Mouse (Mus musculus): Measurements from ENCODE around the gene Cetn3. TPM values are rescaled to one million over a fixed set of nuclear protein-coding genes. Genes with fewer than 3 reads are reported as not detected.
A peak's percentile ranks its signal among the peaks of the same experiment; 100 is the strongest.

Gene Cetn3
- 100 to 1,000 TPM; 107 to 118 TPM for total RNA-seq (2021)

DNA sequence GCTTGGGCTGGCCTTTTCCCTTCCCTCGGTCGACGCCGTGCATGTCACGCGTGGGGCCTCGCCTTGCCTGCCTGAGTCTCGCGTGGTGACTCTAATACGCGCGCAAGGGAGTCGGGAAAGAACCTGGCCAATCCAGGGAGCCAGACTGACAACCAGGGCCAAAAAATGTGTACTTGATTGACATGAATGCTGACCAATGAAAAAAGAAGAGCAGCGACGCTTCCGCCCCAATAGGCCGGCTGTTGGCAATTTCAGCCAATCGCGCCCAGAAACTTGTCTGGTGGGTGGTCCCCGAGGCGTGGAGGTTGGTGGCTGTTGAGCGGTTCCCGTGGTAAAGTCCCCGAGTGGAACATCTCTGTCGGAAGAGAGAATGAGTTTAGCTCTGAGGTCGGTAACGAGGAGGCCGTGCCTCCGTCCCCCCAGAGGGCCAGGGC lies at the start of gene Cetn3:
Gene Cetn3, plus strand, starts transcription at position 107 of the 434 bp plus-strand sequence.
- intact Hi-C loops (cut with DNase I), result loop anchor here (5.0 to 10.0 kb wide), 4 partner anchors 162 to 1932 kb away; no protein-coding TSS in a partner anchor
- DNase-seq (ENCODE audit: low spot score in 2 of 2), result peak; percentile 91 to 92

DNA sequence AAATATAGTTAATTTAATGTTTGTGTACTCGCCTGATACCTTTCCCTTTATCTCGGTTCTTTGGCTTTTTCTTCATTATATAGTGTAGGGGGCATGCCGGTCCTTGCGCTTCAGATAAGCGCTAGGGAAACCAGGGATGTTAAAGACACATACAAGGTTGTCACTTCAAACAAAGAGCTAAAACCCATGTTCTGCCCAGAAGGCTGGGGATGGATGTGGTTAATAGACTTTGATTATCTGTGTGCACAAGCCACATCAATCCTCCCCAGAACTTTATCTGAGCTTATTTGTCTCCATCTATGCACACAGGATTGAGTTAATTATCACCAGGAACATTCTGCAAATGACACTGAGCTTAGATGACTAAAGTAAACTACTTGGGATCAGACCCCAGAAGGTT lies 46.3 kb upstream of the Cetn3 start:
- DNase-seq (ENCODE audit: low spot score in 2 of 2), result no peak
- intact Hi-C loops (cut with DNase I), result no loop called here

DNA sequence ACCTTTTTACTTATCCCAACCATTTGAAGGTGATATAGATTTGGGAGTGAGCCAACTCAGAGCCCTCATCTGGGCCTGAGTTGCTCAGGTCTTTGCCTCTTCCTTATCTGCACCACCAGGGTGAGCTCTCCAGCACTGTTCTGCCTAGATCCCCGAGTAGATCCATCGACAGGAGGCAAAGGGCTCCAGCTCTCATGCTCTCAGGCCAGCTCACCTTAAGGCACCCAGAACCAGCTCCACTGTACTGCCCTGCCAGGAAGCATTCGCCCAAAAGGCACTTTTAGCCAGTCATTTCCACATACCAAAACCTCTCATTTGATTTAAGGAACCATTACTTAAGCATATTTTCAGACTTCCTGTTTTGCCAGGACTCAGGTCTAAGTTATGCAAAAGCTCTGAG lies 42.0 kb upstream of the Cetn3 start:
- intact Hi-C loops (cut with DNase I), result no loop called here

DNA sequence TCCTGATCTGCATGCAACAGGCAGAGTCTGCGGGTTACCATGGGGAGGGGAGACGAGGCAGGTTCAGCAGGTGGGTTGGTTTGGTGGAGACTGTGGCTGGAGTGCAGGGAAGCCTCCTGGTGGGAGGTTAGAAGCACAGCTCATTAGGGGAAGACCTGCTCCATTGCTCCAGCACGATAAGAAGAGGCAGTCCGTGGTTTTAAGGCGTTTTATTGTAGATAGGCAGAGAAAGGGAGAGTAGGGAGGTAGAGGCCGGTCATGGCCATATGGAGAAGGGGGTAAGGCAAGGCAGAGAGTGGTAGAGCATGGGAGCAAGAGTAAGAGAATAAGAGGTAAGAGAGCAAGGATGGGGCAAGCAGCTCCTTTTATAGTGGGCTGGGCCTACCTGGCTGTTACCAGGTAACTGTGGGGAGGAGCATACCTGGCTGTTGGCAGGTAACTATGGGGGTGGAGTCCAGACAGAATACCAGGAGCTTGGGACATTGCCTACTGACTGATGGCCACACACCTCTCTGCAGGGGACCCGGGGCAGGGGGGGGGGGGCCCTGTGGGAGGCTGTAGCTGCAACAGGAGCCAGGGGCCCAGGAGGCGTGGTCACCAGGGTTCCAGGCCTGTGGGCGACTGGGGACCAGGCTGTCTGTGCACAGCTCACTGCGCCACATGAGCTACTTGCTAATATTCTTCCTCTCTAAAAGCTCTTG lies 39.3 kb upstream of the Cetn3 start:
- intact Hi-C loops (cut with DNase I), result no loop called here

More for the DNA sequence above, 42.0 kb upstream of the Cetn3 start:
- DNase-seq (ENCODE audit: low spot score in 2 of 2), result no peak

DNA sequence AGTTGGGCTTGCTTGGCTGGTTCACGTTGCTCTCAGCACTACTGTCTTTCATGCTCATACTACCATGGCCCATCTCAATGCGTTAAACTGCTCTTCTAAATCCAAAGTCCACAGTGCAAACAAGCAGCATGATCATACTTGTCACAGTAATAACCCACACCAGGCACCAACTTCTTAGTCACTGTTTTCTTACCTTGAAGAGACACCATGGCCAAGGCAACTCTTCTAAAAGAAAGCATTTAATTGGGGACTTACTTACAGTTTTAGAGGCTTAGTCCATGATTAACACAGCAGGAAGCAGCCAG lies 38.8 kb upstream of the Cetn3 start:
- intact Hi-C loops (cut with DNase I), result no loop called here

More for the DNA sequence above, 39.3 kb upstream of the Cetn3 start:
- DNase-seq (ENCODE audit: low spot score in 2 of 2), result no peak

DNA sequence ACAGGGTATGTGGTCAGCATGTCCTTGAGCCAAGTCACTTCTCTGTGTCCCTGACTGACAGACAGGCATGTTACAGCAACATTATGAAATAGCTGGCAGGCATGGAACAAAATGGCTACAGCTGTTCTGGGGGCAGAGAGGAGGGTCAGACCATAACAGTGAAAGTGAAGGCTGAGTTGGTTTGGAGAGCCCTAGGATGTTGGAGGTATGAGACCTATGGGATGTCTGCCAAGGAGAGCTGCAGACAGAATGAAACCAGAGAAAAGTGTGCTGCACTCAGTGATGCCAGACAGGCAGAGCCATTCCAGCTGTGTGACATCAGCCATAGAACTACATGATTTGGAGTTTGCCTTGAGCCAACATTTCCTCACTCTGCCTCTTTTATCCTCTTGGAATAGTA lies 28.0 kb upstream of the Cetn3 start:
- no peak for DNase-seq (ENCODE audit: low spot score in 2 of 2)
- intact Hi-C loops (cut with DNase I), result loop anchor here (5.0 kb wide), 1 partner anchor 98 kb away; the partner anchor contains the start of gene Lysmd3

More for the DNA sequence above, 38.8 kb upstream of the Cetn3 start:
- DNase-seq (ENCODE audit: low spot score in 2 of 2), result no peak

DNA sequence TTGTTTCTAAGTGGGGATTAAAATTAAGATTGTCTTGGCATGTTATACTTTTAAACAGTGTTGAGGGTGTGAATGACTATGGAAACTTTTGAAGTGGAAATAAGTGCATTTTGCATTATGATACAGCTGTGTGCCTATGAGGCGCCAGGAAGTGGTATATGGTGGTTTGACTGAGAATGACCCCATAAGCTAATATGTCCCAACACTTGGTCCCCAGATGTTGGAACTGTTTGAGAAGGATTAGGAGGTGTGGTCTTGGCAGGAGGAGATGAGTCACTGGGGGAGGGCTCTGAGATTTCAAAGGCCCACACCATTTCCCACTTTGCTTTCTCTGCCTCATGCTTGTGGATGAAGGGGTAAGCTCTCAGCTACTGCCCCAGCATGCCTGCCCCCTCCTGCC lies 27.6 kb upstream of the Cetn3 start:
- intact Hi-C loops (cut with DNase I), result no loop called here
- DNase-seq (ENCODE audit: low spot score in 2 of 2), result no peak

DNA sequence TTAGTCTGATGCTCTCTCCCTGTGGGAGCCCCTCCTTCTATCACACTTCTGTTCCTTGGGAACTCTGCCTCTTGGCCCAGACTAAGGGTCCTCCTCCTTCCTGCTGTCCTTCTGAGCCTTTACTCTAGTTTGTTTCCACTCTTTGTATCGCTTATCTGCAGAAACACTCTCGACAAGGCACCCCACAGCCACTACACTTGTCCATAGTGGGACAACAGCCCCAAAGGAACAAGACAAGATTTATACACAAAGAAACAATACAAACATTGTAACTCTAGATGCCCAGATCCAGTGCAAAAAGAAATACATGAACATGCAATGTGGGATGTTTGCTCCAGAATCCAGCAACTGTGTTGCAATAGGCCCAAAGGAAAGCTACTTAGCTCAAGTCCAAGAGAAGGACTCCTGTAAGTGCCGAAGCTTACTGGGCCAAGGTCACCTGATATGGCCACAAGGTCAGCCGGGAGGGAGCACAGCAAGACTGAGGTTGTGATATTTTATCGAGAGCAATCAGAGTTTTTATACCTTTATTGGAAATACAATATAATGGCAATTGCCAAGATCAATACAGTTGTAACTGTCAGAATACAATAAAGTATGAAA lies 25.7 kb upstream of the Cetn3 start:
- no peak for DNase-seq (ENCODE audit: low spot score in 2 of 2)
- intact Hi-C loops (cut with DNase I), result no loop called here

DNA sequence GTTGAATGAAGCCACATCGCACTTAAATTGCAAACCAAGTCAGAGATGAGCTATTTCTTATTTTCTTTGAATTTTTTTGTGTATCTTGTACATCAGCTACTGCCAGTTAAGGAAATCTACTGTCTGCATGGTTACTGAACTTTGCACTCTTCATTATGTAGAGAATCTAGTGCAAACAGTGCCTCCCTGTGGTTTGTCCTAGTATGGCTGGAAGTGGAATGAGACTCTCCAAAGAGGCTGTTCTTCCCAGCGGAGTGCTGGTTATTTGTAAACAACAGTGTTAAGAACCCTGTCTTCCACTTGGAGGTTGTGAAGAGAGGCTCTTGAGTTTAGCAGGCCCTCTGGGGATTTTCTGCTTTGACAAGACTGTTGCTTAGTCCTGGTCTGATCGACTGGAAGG lies 22.5 kb upstream of the Cetn3 start:
- DNase-seq (ENCODE audit: low spot score in 2 of 2), result peak in 1 of 2 experiments; percentile 21

DNA sequence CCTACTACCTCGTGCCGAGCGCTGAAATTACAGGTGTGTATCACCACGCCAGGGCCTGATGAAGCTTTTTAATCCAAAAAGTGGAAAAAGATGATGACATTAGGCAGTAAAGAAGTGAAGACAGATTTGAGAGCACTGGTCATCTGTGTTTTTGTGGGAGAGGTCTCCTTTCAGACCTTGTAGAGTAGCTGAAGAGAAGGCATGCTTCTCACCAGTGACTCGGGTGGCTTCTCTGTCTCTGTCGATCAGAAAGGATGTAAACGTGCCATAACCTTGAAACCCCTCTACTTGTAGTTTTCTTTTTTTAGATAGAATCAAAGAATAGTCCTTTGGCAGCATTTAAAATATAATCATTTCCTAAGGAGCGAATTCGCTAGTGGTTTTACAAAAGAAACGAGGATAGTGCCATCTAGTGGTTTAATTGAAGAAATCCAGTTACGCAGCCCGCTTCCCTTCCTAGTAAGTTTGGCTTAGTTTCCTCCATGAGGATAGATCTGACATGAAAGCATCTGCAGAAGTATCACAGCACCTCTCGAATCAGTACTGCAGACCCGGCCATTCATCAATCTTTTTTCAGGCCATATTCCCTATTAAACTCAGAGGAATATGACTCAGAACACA lies 21.2 kb upstream of the Cetn3 start:
- DNase-seq (ENCODE audit: low spot score in 2 of 2), result peak in 1 of 2 experiments; percentile 36
- intact Hi-C loops (cut with DNase I), result loop anchor here (1.0 to 5.0 kb wide), 3 partner anchors 50 to 899 kb away; partner anchors contain the start of genes Mblac2 and Polr3g

More for the DNA sequence above, 22.5 kb upstream of the Cetn3 start:
- intact Hi-C loops (cut with DNase I), result loop anchor here (5.0 kb wide), 1 partner anchor 898 kb away; no protein-coding TSS in a partner anchor

DNA sequence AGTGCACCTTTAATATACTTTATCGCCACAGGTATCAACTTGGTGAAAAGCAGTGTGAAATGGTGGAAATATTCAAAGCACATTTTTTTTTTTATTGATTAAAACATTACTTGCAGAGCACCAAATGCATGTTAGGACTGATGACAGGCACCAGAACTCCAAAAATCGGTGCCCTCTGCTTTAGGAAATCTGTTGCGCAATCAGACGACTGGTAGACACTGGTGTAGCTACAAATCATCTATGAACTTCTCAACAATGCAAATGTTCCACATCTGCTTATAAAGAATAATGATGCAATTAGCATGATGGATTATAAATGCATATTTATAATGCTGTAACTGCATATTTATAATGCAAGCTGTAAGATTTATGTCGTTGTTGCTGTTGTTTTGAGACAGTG lies 18.7 kb upstream of the Cetn3 start:
- no peak for DNase-seq (ENCODE audit: low spot score in 2 of 2)
- intact Hi-C loops (cut with DNase I), result loop anchor here (5.0 kb wide), 1 partner anchor 902 kb away; no protein-coding TSS in a partner anchor

DNA sequence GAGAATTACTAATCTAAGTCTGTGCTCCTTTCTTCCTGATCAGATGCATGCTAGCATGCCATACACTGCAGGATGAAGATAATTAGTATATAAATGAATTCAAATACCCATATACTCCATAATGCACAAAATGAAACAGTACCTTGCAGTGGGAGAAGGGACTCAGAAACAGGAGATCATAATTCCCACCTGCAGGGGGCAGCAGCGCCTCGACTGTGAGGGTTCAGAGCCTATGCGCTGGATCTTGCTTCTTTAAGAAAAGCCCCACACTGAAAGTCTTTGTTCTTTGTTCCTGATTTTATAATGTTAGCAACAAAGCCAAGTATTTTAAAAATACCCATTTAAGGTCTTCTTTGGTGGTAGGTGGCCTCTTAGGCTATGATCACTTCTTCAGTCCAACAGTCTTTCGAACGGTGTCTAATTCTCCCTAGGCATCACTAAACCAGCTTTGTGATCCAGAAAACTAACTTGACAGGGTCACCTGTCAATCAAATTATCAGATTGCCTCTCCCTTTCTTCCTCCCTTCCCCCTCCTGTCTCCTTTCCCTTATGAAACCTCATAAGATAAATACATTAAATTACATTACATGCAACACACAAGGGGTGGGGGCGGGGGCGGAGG lies 15.7 kb upstream of the Cetn3 start:
- intact Hi-C loops (cut with DNase I), result loop anchor here (5.0 kb wide), 1 partner anchor 1890 kb away; no protein-coding TSS in a partner anchor
- peak; percentile 82 to 87 for DNase-seq (ENCODE audit: low spot score in 2 of 2)

DNA sequence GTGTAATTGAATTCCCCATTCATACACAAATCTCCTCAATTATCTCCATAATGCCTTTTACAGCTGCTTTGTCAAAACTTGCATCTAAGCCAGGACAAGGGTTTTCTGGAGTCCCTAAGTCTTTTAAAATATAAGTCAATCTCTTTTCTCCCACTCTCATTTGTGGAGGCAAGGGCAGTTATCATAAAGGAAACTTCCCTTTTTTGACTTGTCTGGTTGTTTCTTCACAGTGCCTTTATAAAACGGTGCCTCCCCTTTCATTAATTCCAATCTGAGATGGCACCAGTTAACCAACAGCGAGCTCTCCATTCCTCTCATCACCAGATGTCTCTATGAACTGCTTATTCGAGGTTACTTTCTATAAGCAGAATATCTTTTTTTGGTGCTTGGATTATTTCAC lies 6.7 kb upstream of the Cetn3 start:
- no peak for DNase-seq (ENCODE audit: low spot score in 2 of 2)
- intact Hi-C loops (cut with DNase I), result no loop called here

DNA sequence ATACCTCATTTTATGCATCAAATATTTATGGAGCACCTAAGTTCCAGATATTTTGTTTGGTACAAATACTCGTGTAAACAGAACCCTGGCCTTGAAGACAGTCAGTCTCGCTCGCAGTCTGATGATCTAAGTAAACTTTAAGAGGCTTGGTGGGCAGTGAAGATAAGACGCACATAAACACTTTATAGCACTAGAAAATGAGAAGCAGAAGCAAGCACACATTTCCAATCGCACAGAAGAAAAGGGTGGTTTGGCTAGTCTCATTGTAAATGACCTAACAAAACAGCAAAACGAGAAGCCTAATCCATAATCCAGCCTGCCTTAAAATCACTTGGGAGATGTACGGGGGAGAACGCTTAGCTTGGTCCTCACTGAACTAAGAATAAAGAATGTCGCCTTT lies 402 bp upstream of the Cetn3 start:
- intact Hi-C loops (cut with DNase I), result loop anchor here (5.0 to 10.0 kb wide), 4 partner anchors 162 to 1932 kb away; no protein-coding TSS in a partner anchor
- DNase-seq (ENCODE audit: low spot score in 2 of 2), result no peak

DNA sequence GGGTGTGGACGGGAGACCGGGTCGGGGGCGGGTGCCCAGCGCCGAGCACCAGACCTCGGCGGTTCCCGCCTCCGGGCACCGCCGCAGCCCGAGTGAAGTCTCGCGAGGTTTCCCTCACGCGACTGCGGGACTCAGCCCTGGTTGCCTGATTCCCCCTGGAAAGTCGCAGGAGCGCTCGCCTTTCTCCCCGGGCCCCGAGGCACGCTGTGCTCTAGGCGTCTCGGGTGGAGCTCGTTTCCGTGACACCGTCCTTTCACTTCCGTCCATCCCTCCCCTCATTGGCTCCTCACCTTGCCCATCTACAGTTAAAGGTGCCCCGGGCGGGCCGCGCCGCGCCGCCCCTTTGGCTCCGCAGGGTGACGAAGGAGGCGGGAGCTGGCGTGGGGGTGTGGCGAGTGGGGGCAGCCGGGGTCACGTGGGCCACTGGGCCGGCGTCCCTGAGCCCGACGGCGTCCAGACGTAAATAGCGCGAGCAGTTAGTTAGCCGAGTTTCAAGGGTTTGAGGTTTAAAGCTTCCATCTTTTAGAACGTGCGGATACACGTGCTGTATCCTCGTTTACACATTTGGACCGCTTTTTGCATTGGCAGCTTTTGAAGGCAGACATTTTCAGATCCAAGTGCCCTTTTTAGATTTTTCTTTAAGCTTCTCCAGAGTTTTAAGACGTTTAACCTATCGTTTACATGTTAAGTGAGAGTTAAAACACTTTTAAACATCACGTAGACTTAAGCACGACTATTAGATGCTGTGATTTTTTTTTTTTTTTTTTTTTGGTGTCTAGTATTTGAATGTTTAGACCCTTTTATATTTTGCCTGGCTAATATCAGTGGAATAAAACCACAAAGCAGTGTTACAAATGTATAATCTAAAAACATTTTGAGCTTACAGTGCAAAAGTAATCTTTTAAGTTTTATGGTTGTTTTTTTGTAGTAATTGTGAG lies 797 bp downstream of the Cetn3 start:
- peak; percentile 96 to 97 for DNase-seq (ENCODE audit: low spot score in 2 of 2)
- intact Hi-C loops (cut with DNase I), result loop anchor here (5.0 to 10.0 kb wide), 4 partner anchors 161 to 1931 kb away; no protein-coding TSS in a partner anchor

DNA sequence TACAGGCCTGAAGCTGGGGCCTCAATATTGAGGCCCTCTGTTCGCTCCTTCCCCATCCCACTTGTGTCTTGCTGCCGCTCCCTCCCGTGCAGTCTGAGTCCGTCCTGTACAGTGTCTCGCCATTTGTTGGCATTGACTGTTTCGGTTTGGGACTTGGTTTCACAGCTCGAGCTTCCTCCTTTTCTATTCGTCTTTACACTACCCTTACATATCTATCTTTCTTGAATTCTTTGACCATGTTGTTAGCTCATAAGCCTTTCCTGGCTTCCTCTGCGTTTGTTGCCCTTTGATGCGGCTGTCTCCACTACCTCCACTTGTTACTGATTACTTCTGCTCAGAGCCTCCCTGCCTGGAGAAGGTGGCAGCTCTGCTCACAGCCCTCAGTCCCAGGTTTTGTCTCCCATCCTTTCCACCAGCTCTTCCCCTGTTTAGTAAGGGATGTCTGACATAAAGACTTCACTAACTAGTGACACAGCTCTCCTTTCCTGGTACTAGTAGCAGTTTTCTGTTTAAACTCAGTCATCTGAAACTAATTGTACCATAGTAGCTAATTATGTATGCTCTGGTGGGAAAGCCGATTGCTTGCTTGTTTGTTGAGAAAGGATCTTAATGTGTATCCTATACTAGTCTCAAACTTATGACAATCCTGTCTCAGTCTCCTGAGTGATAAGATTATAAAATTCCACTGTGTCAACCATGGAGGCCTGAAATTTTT lies 3.0 kb downstream of the Cetn3 start:
- DNase-seq (ENCODE audit: low spot score in 2 of 2), result peak; percentile 38 to 47
- intact Hi-C loops (cut with DNase I), result loop anchor here (10.0 kb wide), 2 partner anchors 159 to 1929 kb away; no protein-coding TSS in a partner anchor

DNA sequence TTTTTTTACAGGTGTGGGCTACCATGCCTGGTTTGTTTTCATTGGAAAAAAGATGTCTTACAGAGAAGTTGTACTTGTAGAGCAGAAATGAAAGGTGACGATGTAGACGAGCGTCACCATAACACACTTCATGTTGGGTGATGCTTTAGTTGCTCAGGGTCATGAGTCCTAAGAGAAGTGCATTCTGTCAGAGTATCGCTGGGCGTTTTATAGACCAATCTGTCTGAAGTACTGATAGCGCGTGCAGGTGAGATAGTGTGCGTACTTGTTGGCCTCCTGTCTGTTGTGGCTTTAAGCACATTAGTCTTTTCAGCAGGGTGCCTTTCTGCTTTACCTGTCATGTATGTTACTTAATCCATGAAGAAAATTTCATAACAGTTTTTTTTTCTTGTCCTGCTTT lies 7.3 kb downstream of the Cetn3 start:
- DNase-seq (ENCODE audit: low spot score in 2 of 2), result no peak
- intact Hi-C loops (cut with DNase I), result no loop called here

DNA sequence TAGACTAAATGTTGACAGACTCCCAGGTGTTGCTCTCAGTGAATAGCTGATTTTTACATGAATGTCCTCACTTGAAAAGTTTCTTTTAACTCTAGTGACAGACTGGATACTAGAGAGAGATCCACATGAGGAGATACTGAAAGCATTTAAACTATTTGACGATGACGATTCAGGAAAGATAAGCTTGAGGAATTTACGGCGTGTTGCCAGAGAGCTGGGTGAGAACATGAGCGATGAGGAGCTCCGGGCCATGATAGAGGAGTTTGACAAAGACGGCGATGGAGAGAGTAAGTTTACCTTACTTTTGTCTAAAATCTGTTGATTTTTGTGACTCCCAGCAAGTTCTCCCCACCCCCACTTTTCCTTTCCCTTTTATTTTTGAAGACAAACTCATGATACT lies 9.0 kb downstream of the Cetn3 start:
- no peak for DNase-seq (ENCODE audit: low spot score in 2 of 2)
- intact Hi-C loops (cut with DNase I), result no loop called here
